ENCODE assay signal across 18 mouse cellular contexts in genomic region chr1:119265192-119265891, GRCm38 (mm10).
DNase-seq lines count a peak whose midpoint lies in the region; ATAC-seq and TF ChIP-seq lines count a peak whose summit lies in the region.
"Had no signal": no experiment of that assay in that cellular context is flagged by ENCODE, and none has a peak within 500 bp of the region (broad histone marks: within the 10 kb centered on the region; RNA-seq: fewer than 3 reads in every experiment).

No protein-coding gene starts in this region.

- H3K4me2 ChIP-seq in embryonic facial prominence, embryonic 11.5 days (ENCODE audit: low read depth, low read length), result no peak overlapping the region
- H3K4me2 ChIP-seq in forebrain, embryonic 13.5 days, result no peak overlapping the region
- no peak overlapping the region for H3K4me2 ChIP-seq in hindbrain, embryonic 16.5 days (ENCODE audit: low read length)
- H3K4me2 ChIP-seq in midbrain, postnatal 0 days (ENCODE audit: low read depth, low read length, poor library complexity, severe bottlenecking), result no peak overlapping the region
- H3K4me2 ChIP-seq: liver, embryonic 11.5 days; lung, embryonic 15.5 days had no signal

- no peaks in the 10 kb centered on the region for H3K4me1 ChIP-seq in embryonic facial prominence, embryonic 11.5 days (ENCODE audit: control insufficient read depth, insufficient read depth, low read length)
- H3K4me1 ChIP-seq in embryonic facial prominence, embryonic 10.5 days, result no peaks in the 10 kb centered on the region
- H3K4me1 ChIP-seq in forebrain, embryonic 13.5 days, result peaks cover 7% of the 10 kb centered on the region; the same call in 1 of the 2 replicates
- no peaks in the 10 kb centered on the region; the same call in 1 of the 2 replicates for H3K4me1 ChIP-seq in hindbrain, embryonic 16.5 days (ENCODE audit: control insufficient read depth, insufficient read depth, low read depth, low read length)
- no peaks in the 10 kb centered on the region; the same call in 1 of the 2 replicates for H3K4me1 ChIP-seq in midbrain, postnatal 0 days (ENCODE audit: insufficient read depth, low read length)
- H3K4me1 ChIP-seq: lung, embryonic 15.5 days; megakaryocyte, embryonic 14.5 days had no signal

- H3K9ac ChIP-seq in embryonic facial prominence, embryonic 11.5 days (replicated peaks; ENCODE audit: low read length), result no peak overlapping the region
- no peak overlapping the region for H3K9ac ChIP-seq in forebrain, embryonic 13.5 days
- H3K9ac ChIP-seq in hindbrain, embryonic 16.5 days (ENCODE audit: low read depth, low read length), result no peak overlapping the region
- H3K9ac ChIP-seq in midbrain, postnatal 0 days (replicated peaks; ENCODE audit: low read length, poor library complexity, severe bottlenecking), result no peak overlapping the region
- H3K9ac ChIP-seq: lung, embryonic 15.5 days had no signal

- no peak for DNase-seq in embryonic facial prominence, embryonic 11.5 days (ENCODE audit: low spot score)
- no peak for DNase-seq in embryonic facial prominence, embryonic 10.5 days (ENCODE audit: low spot score)
- DNase-seq in midbrain, postnatal 0 days (ENCODE audit: low spot score), result no peak
- DNase-seq in cerebellum, adult 9-10 months, result no peak
- DNase-seq in thymus, postnatal 4 days, result no peak
- DNase-seq: cerebellum, adult 11-12 months; gastrocnemius, adult 2 months; heart, postnatal 36 days; kidney, adult 8-10 months; right cerebral cortex, postnatal 4 days had no signal

- H3K36me3 ChIP-seq in embryonic facial prominence, embryonic 11.5 days (replicated peaks; ENCODE audit: control insufficient read depth, insufficient read depth, low read depth, low read length), result no peaks in the 10 kb centered on the region
- no peaks in the 10 kb centered on the region for H3K36me3 ChIP-seq in embryonic facial prominence, embryonic 10.5 days (replicated peaks)
- H3K36me3 ChIP-seq in forebrain, embryonic 13.5 days (ENCODE audit: poor library complexity, severe bottlenecking), result no peaks in the 10 kb centered on the region
- H3K36me3 ChIP-seq in hindbrain, embryonic 16.5 days (ENCODE audit: control insufficient read depth, insufficient read depth, low read length), result no peaks in the 10 kb centered on the region
- H3K36me3 ChIP-seq in midbrain, postnatal 0 days (ENCODE audit: insufficient read depth, low read length), result no peaks in the 10 kb centered on the region
- H3K36me3 ChIP-seq: lung, embryonic 15.5 days had no signal

- peak; percentile 52; the same call in 1 of the 2 replicates for ATAC-seq in embryonic facial prominence, embryonic 11.5 days (replicated peaks; ENCODE audit: insufficient number of reproducible peaks, low FRiP score, low TSS enrichment, low read depth)
- ATAC-seq in forebrain, embryonic 13.5 days, result peak; percentile 48; the same call in 1 of the 2 replicates
- peak; percentile 63 for ATAC-seq in hindbrain, embryonic 16.5 days
- peak; percentile 38; the same call in 1 of the 2 replicates for ATAC-seq in midbrain, postnatal 0 days (ENCODE audit: low FRiP score)
- ATAC-seq in megakaryocyte-erythroid progenitor cell, adult 5-6 weeks (replicated peaks; ENCODE audit: low FRiP score, low TSS enrichment, poor library complexity, severe bottlenecking), result no peak

- no peaks in the 10 kb centered on the region for H3K9me3 ChIP-seq in embryonic facial prominence, embryonic 11.5 days (replicated peaks; ENCODE audit: control insufficient read depth, low read length)
- peaks cover 13% of the 10 kb centered on the region; the same call in 1 of the 2 replicates for H3K9me3 ChIP-seq in embryonic facial prominence, embryonic 10.5 days
- 0 out of 2 replicates have a peak, but pooled peaks cover 5% of the 10 kb centered on the region for H3K9me3 ChIP-seq in forebrain, embryonic 13.5 days (replicated peaks)
- no peaks in the 10 kb centered on the region; the same call in 1 of the 2 replicates for H3K9me3 ChIP-seq in hindbrain, embryonic 16.5 days (ENCODE audit: control insufficient read depth, low read length)
- H3K9me3 ChIP-seq in midbrain, postnatal 0 days (ENCODE audit: low read length), result peaks cover 4% of the 10 kb centered on the region; the same call in 1 of the 2 replicates
- H3K9me3 ChIP-seq: lung, embryonic 15.5 days had no signal

- 73% methylated on average over 10 of the region's 10 CpGs for WGBS in embryonic facial prominence, embryonic 11.5 days
- 78% methylated on average over 10 of the region's 10 CpGs for WGBS in embryonic facial prominence, embryonic 10.5 days
- WGBS in forebrain, embryonic 13.5 days, result 54% methylated on average over 10 of the region's 10 CpGs
- WGBS in hindbrain, embryonic 16.5 days, result 49% methylated on average over 10 of the region's 10 CpGs
- 52% methylated on average over 10 of the region's 10 CpGs for WGBS in midbrain, postnatal 0 days

- H3K27ac ChIP-seq in embryonic facial prominence, embryonic 11.5 days (replicated peaks; ENCODE audit: low read depth, low read length), result no peak overlapping the region
- no peak overlapping the region for H3K27ac ChIP-seq in embryonic facial prominence, embryonic 10.5 days (replicated peaks)
- H3K27ac ChIP-seq in forebrain, embryonic 13.5 days, result no peak overlapping the region
- no peak overlapping the region for H3K27ac ChIP-seq in hindbrain, embryonic 16.5 days (ENCODE audit: low read depth, low read length)
- no peak overlapping the region for H3K27ac ChIP-seq in midbrain, postnatal 0 days (ENCODE audit: low read depth, low read length)
- H3K27ac ChIP-seq: gastrocnemius, adult 2 months; layer of hippocampus, adult 2 months; lung, embryonic 15.5 days had no signal

- no peak overlapping the region for H3K4me3 ChIP-seq in embryonic facial prominence, embryonic 11.5 days (ENCODE audit: low read depth, low read length)
- no peak overlapping the region for H3K4me3 ChIP-seq in embryonic facial prominence, embryonic 10.5 days
- H3K4me3 ChIP-seq in forebrain, embryonic 13.5 days, result no peak overlapping the region
- H3K4me3 ChIP-seq in hindbrain, embryonic 16.5 days (ENCODE audit: low read length), result no peak overlapping the region
- H3K4me3 ChIP-seq in midbrain, postnatal 0 days (ENCODE audit: low read depth, low read length), result no peak overlapping the region
- H3K4me3 ChIP-seq: erythroblast, embryonic 14.5 days; gastrocnemius, adult 2 months; layer of hippocampus, adult 2 months; lung, embryonic 15.5 days; megakaryocyte, embryonic 14.5 days had no signal

- no peak for TF ChIP-seq CTCF in midbrain, postnatal 0 days (IDR thresholded peaks at IDR 0.05)

- H3K27me3 ChIP-seq in embryonic facial prominence, embryonic 11.5 days (ENCODE audit: control insufficient read depth, insufficient read depth, low read length), result no peaks in the 10 kb centered on the region
- peaks cover 9% of the 10 kb centered on the region; the same call in 1 of the 2 replicates for H3K27me3 ChIP-seq in embryonic facial prominence, embryonic 10.5 days (replicated peaks; ENCODE audit: low read depth, poor library complexity, severe bottlenecking)
- no peaks in the 10 kb centered on the region for H3K27me3 ChIP-seq in forebrain, embryonic 13.5 days
- no peaks in the 10 kb centered on the region for H3K27me3 ChIP-seq in hindbrain, embryonic 16.5 days (replicated peaks; ENCODE audit: control insufficient read depth, insufficient read depth, low read length)
- no peaks in the 10 kb centered on the region for H3K27me3 ChIP-seq in midbrain, postnatal 0 days (ENCODE audit: insufficient read depth, low read length)
- H3K27me3 ChIP-seq: lung, embryonic 15.5 days; megakaryocyte, embryonic 14.5 days had no signal
